Mouse (Mus musculus): ENCODE data around the gene Erc1. TPM values are rescaled to one million over a fixed set of nuclear protein-coding genes. Genes with fewer than 3 reads are reported as not detected.
A peak's percentile ranks its signal among the peaks of the same experiment; 100 is the strongest.

The Erc1 gene
- polyA plus RNA-seq, 1 experiment from 2014 or later: 19.8 TPM

DNA sequence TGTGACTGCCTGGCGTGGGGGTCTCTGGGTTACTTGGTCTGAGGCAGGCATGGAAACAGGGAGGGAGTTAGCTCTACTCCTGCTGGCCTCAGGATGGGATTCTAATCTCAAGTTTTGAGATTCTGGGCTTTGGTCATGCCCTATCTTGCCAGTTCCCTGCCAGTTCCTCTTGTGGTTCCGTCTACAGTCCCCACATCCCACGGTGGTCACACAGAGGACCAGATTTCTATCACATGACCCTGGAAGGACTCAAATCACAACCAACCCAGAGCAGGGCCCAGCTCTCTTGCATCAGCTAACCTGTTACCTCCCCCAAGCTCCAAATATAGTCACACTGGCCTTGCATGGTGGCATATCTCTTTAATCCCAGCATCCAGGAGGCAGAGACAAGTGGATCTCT is 318.3 kb downstream of the Erc1 start:
- no peaks in the 10 kb centered on the region for H3K36me3 ChIP-seq
- no peaks in the 10 kb centered on the region for H3K27me3 ChIP-seq
- H3K27ac ChIP-seq: no peak overlapping the region
- H3K4me3 ChIP-seq (replicated peaks): no peak overlapping the region
- no peak overlapping the region for H3K4me2 ChIP-seq
- H3K4me1 ChIP-seq: peaks cover 16% of the 10 kb centered on the region; the same call in 1 of the 2 replicates
- no peak for ATAC-seq (replicated peaks; ENCODE audit: low FRiP score)
- WGBS: 67% methylated on average over 3 of the region's 3 CpGs
- H3K9ac ChIP-seq: no peak overlapping the region
- no peaks in the 10 kb centered on the region for H3K9me3 ChIP-seq (replicated peaks)

DNA sequence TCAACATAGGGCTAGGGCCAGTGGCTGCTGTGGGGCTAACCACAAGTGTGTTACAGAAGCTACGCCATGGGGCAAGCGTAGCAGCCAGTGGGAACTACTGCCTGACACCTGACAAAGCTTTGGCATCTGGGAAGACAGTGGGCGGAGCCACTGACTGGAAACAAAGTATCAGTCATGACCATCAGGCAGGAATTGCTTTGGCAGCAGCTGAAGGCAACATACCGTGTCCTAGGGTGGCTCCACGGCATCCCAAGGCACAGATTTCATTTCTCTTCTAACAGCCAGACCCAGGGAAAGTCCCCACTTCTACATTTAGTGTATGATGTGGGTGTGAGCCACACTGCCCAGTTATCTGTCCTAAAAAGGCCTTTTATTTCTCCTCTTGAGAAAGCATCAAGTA is 321.5 kb downstream of the Erc1 start:
- ATAC-seq (replicated peaks; ENCODE audit: low FRiP score): 0 out of 2 replicates have a peak, but pooled peaks have one; percentile 36
- Histone ChIP-seq H3K4me1 (peaks cover 21% of the 10 kb centered on the region; the same call in 1 of the 2 replicates), H3K36me3 (no peaks in the 10 kb centered on the region), H3K9me3 (replicated peaks) (no peaks in the 10 kb centered on the region), H3K27ac (no peak overlapping the region), H3K4me3 (replicated peaks) (no peak overlapping the region), H3K27me3 (no peaks in the 10 kb centered on the region), H3K4me2 (no peak overlapping the region), H3K9ac (no peak overlapping the region)
- WGBS: 67% methylated on average over 5 of the region's 5 CpGs

DNA sequence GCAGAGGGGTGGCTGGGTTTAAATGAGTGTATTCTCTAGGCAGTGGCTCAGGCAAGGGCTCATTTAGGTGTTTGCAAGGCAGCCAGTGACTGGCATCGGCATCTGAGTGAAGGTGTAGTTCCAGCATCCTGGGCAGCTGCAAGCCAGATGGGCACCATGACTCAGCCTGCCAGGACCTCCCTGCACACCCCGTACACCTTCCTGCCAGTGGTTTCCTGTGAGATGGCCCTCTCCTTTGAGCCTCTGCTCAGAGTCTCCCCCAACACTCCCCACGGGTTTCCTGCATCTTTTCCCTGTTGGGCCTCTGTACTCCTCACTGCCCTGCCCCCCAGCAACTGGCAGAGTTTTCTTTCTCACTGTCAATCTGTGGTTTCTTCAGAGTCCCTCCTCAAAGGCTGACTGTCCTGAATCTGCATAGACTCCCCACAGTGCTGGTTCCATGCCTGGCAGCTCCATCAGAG is 326.0 kb downstream of the Erc1 start:
- Histone ChIP-seq H3K9me3 (replicated peaks) (no peaks in the 10 kb centered on the region), H3K27ac (no peak overlapping the region), H3K36me3 (no peaks in the 10 kb centered on the region), H3K4me3 (replicated peaks) (no peak overlapping the region), H3K4me1 (peaks cover 11% of the 10 kb centered on the region; the same call in 1 of the 2 replicates), H3K9ac (no peak overlapping the region), H3K27me3 (no peaks in the 10 kb centered on the region), H3K4me2 (no peak overlapping the region)
- no peak for ATAC-seq (replicated peaks; ENCODE audit: low FRiP score)
- WGBS: 41% methylated on average over 3 of the region's 3 CpGs

DNA sequence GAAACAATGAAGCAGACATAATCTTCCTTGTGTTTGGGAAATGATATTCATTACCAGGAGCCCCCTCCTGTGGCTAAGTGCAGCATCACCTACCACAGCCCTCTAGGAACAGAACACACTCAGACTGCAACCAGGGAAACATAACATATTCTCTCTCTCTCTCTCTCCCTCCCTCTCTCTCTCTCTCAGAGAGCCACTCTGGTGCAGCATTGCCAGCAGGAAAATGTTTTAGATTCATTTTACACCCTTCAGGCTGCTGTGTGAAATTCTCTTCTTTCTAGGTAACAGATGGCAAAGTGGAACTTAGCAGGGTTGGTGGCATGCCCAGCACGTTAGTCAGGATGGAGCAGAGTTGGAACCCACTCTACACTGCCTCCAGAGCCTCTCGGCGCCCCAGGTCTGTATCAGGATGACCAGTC is 326.5 kb downstream of the Erc1 start:
- WGBS: 76% methylated on average over 3 of the region's 3 CpGs
- Histone ChIP-seq H3K27me3 (no peaks in the 10 kb centered on the region), H3K4me3 (replicated peaks) (no peak overlapping the region), H3K4me2 (no peak overlapping the region), H3K36me3 (no peaks in the 10 kb centered on the region), H3K27ac (no peak overlapping the region), H3K4me1 (peaks cover 7% of the 10 kb centered on the region; the same call in 1 of the 2 replicates), H3K9ac (no peak overlapping the region), H3K9me3 (replicated peaks) (no peaks in the 10 kb centered on the region)
- no peak for ATAC-seq (replicated peaks; ENCODE audit: low FRiP score)

Other genes with a start within 250 kb of the Erc1 start
- 27.0 and 27.3 TPM in 2 replicates for gene Rad52, start 54.5 kb upstream of the Erc1 start, polyA plus RNA-seq (2015; fragmentation: Nextera tagmentation; extraction: Ambion mirVana)
- 53.1 and 54.1 TPM in 2 replicates for gene Wnk1, start 190.5 kb upstream of the Erc1 start, polyA plus RNA-seq (2015; fragmentation: Nextera tagmentation; extraction: Ambion mirVana)
- not detected in 2 replicates for gene Ninj2, start 245.2 kb upstream of the Erc1 start, polyA plus RNA-seq (2015; fragmentation: Nextera tagmentation; extraction: Ambion mirVana)